Mouse (Mus musculus) CD4-positive, CD25-positive, alpha-beta regulatory T cell, adult 9 weeks (primary cell): ENCODE data around the gene Selenom. TPM values are rescaled to one million over a fixed set of nuclear protein-coding genes. Genes with fewer than 3 reads are reported as not detected.

Source experiments
- polyA plus RNA-seq: library from polyadenylated mRNA; unstranded; fragments of 100-300 nt; shearing (Covaris generic); gene quantifications from one replicate; pipeline ENCODE4 v1.2.1, GENCODE M21; 2017

The Selenom gene
- 5.9 TPM for polyA plus RNA-seq

DNA sequence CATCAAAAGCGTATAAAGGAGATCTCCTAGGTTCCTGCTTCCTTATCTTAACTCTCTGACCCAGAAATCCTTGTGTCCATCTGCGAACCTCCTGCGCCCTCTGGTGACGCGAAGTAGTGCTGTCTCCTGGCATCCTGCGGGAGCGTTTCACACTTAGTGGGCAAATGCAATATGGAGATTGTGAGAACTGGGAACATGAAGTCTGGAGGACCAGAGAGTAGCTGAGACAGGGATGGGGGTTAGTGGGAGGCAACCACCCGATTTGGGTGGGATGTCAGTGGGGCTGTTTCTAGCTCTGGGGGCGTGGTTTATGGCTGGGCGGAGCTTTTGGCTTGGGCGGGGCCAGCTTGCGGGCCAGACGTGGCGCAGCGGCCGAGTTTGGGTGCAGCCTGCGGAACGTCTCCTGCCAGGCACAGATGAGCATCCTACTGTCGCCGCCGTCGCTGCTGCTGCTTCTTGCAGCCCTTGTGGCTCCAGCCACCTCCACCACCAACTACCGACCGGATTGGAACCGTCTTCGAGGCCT is at the start of gene Selenom:
Gene Selenom (plus strand): TSS at position 156 of the 526 bp plus-strand sequence.

DNA sequence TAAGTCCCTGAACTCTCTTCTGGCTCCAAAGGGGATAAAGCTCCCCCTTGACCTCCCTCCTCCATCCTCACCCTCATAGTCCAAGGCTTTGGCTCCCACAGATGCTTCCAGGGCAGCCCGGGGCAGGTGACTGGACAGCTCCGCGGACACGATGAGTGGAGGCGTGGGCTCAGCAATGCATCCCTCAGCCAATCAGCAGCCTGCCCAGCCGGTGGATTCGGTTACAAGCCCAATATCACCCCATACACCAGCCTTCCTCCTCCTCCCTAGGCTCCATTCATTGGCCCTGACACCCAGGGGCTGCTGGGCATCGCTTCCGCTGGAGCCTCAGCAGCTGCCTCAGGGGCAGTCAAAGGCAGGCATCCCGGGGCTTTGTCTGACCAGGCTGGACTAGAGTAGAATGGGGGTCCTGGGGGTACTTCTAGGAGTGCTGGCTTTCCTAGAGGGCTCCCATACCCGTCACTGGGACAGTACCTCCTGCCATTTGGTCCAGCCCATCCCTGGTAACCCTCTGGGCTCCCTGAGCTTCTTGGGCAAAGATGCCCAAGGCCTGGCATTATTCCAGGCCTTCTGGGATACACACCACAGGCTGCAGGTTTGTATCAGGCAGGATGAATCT is 26.4 kb upstream of the Selenom start, which contains the start of gene Pla2g3:
Gene Pla2g3 (plus strand): TSS at position 333 of the 619 bp plus-strand sequence.

DNA sequence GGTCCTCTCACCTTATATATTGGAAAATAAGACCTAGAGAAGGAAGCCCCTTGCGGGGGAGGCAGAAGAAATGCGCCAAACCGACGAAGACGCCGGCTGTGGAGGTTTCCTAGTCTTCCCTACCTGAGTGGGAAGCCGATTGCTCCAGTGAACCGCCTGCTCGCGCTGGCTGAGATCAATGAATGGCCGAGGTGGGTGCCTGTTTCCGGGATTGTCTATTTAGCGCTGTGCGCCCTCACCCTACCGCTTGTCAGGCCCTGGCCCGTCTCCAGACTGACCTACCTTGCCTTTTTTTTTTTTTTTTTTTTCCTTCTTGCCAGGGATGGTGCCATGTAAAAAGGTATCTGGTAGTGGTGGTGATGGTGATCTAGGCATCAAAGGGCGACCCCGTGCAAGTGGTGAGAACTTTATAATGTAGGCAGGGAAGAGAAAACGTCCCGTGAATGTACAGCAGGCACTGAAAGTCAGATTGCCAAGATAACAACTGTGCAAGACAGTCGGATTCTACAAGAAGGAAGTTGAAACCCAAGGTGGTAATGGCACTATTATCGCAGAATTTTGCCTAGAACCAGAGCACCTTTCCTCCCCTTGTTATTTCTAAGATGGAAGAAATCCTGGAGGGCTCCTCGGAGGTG is 26.1 kb downstream of the Selenom start, which contains the start of gene Smtn:
Gene Smtn (minus strand): TSS at position 162 of the 635 bp plus-strand sequence.

Other genes with a start within 250 kb of the Selenom start
- 190 TPM for gene Drg1, start 248.3 kb upstream of the Selenom start, polyA plus RNA-seq
- 17.7 TPM for gene Patz1, start 225.8 kb upstream of the Selenom start, polyA plus RNA-seq
- 99.9 TPM for gene Pik3ip1, start 184.3 kb upstream of the Selenom start, polyA plus RNA-seq
- gene Limk2, start 105.5 kb upstream of the Selenom start, polyA plus RNA-seq = 118 TPM
- 34.7 TPM for gene Rnf185, start 62.3 kb upstream of the Selenom start, polyA plus RNA-seq
- gene Pla2g3, start 26.4 kb upstream of the Selenom start, polyA plus RNA-seq = 0.25 TPM
- gene Inpp5j, start 9.9 kb upstream of the Selenom start, polyA plus RNA-seq = not detected
- 2.3 TPM for gene Smtn, start 25.9 kb downstream of the Selenom start, polyA plus RNA-seq
- 8.9 TPM for gene Morc2a, start 134.5 kb downstream of the Selenom start, polyA plus RNA-seq